In genomic region chr5:124604296-124604695, GRCm38 (mm10) we compare ENCODE assay signal across 31 mouse cellular contexts. TPM values are rescaled to one million over a fixed set of nuclear protein-coding genes. Genes with fewer than 3 reads are reported as not detected.
DNase-seq lines count a peak whose midpoint lies in the region; ATAC-seq and TF ChIP-seq lines count a peak whose summit lies in the region.
"Had no signal": no experiment of that assay in that cellular context is flagged by ENCODE, and none has a peak within 500 bp of the region (broad histone marks: within the 10 kb centered on the region; RNA-seq: fewer than 3 reads in every experiment).

No protein-coding gene starts in this region.

- no peak for TF ChIP-seq CTCF in heart, postnatal 0 days (IDR thresholded peaks at IDR 0.05; ENCODE audit: low read depth)
- TF ChIP-seq CTCF in liver, postnatal 0 days (IDR thresholded peaks at IDR 0.05; ENCODE audit: low read depth), result no peak

- H3K9ac ChIP-seq in heart, postnatal 0 days (replicated peaks; ENCODE audit: low read depth, low read length), result no peak overlapping the region
- no peak overlapping the region for H3K9ac ChIP-seq in liver, embryonic 15.5 days
- H3K9ac ChIP-seq in liver, embryonic 12.5 days, result no peak overlapping the region
- no peak overlapping the region for H3K9ac ChIP-seq in liver, postnatal 0 days (replicated peaks)
- H3K9ac ChIP-seq: heart, embryonic 12.5 days; hindbrain, embryonic 14.5 days; midbrain, embryonic 13.5 days; neural tube, embryonic 15.5 days had no signal

- H3K27me3 ChIP-seq in heart, postnatal 0 days (ENCODE audit: control insufficient read depth, insufficient read depth, low read length), result no peaks in the 10 kb centered on the region
- H3K27me3 ChIP-seq in liver, embryonic 15.5 days, result 0 out of 2 replicates have a peak, but pooled peaks cover 4% of the 10 kb centered on the region
- no peaks in the 10 kb centered on the region for H3K27me3 ChIP-seq in liver, embryonic 12.5 days (replicated peaks)
- H3K27me3 ChIP-seq in liver, postnatal 0 days (ENCODE audit: insufficient read depth, low read length), result no peaks in the 10 kb centered on the region
- H3K27me3 ChIP-seq: heart, embryonic 12.5 days; midbrain, embryonic 13.5 days; neural tube, embryonic 15.5 days had no signal

- intact Hi-C loops in heart, postnatal 36 days (cut with DNase I), result no loop called here

- H3K4me2 ChIP-seq in heart, postnatal 0 days (ENCODE audit: low read depth, low read length), result no peak overlapping the region
- no peak overlapping the region for H3K4me2 ChIP-seq in liver, embryonic 15.5 days
- H3K4me2 ChIP-seq in liver, embryonic 12.5 days, result no peak overlapping the region
- no peak overlapping the region for H3K4me2 ChIP-seq in liver, postnatal 0 days (ENCODE audit: low read depth, low read length)
- H3K4me2 ChIP-seq: heart, embryonic 12.5 days; hindbrain, embryonic 14.5 days; midbrain, embryonic 13.5 days; neural tube, embryonic 15.5 days had no signal

- H3K9me3 ChIP-seq in heart, postnatal 0 days (replicated peaks; ENCODE audit: control insufficient read depth, low read length), result no peaks in the 10 kb centered on the region
- H3K9me3 ChIP-seq in liver, embryonic 15.5 days (replicated peaks), result no peaks in the 10 kb centered on the region
- H3K9me3 ChIP-seq in liver, embryonic 12.5 days (replicated peaks), result no peaks in the 10 kb centered on the region
- H3K9me3 ChIP-seq in liver, postnatal 0 days (ENCODE audit: low read length), result no peaks in the 10 kb centered on the region
- H3K9me3 ChIP-seq: heart, embryonic 12.5 days; midbrain, embryonic 13.5 days; neural tube, embryonic 15.5 days had no signal

- ATAC-seq in heart, postnatal 0 days (ENCODE audit: insufficient read depth, low read depth), result peak; percentile 36; the same call in 1 of the 2 replicates
- ATAC-seq in liver, embryonic 15.5 days (ENCODE audit: insufficient read depth), result no peak
- ATAC-seq in liver, embryonic 12.5 days, result no peak
- peak; percentile 55 for ATAC-seq in liver, postnatal 0 days
- ATAC-seq: forebrain, embryonic 16.5 days; inflammation-experienced regulatory T-cells, adult 6 months; midbrain, embryonic 13.5 days had no signal

- H3K27ac ChIP-seq in heart, postnatal 0 days (ENCODE audit: low read depth), result no peak overlapping the region
- H3K27ac ChIP-seq in liver, embryonic 15.5 days (replicated peaks), result peak overlapping the region; percentile 45; the same call in 1 of the 2 replicates
- no peak overlapping the region for H3K27ac ChIP-seq in liver, embryonic 12.5 days
- H3K27ac ChIP-seq in liver, postnatal 0 days (ENCODE audit: low read depth), result no peak overlapping the region
- H3K27ac ChIP-seq: gastrocnemius, adult 2 months; hindbrain, embryonic 14.5 days; kidney, postnatal 0 days; macrophage; midbrain, embryonic 13.5 days; neural tube, embryonic 15.5 days had no signal

- H3K36me3 ChIP-seq in heart, postnatal 0 days (replicated peaks; ENCODE audit: control insufficient read depth, insufficient read depth, low read length), result no peaks in the 10 kb centered on the region
- no peaks in the 10 kb centered on the region for H3K36me3 ChIP-seq in liver, embryonic 15.5 days (replicated peaks)
- H3K36me3 ChIP-seq in liver, embryonic 12.5 days, result no peaks in the 10 kb centered on the region
- H3K36me3 ChIP-seq in liver, postnatal 0 days (replicated peaks; ENCODE audit: insufficient read depth, low read length), result no peaks in the 10 kb centered on the region
- H3K36me3 ChIP-seq: heart, embryonic 12.5 days had no signal

- DNase-seq in heart, postnatal 0 days (ENCODE audit: low spot score), result no peak
- no peak for DNase-seq in heart, postnatal 36 days
- peak; percentile 12 for DNase-seq in NIH3T3 (ENCODE audit: low read depth)
- no peak for DNase-seq in liver, postnatal 0 days
- DNase-seq in cerebellum, postnatal 14 days, result no peak
- DNase-seq: adrenal gland, postnatal 14 days; B cell, adult 2 months; cerebellum, adult 11-12 months; cerebellum, adult 9-11 months; gastrocnemius, adult 2 months; gastrocnemius, postnatal 36 days; kidney, adult 8-10 months; kidney, postnatal 4 days; layer of hippocampus, postnatal 36 days; left cerebral cortex, postnatal 4 days; lung, adult 2 months; lung, postnatal 10 days; retina, postnatal 1 day; right cerebral cortex, postnatal 14 days; thymus, postnatal 14 days had no signal

- 53% methylated on average over 4 of the region's 4 CpGs for WGBS in heart, postnatal 0 days
- 56% methylated on average over 4 of the region's 4 CpGs for WGBS in liver, embryonic 15.5 days (ENCODE audit: insufficient replicate concordance)
- 70% methylated on average over 4 of the region's 4 CpGs for WGBS in liver, embryonic 12.5 days (ENCODE audit: insufficient replicate concordance)
- WGBS in liver, postnatal 0 days (ENCODE audit: insufficient replicate concordance), result 66% methylated on average over 4 of the region's 4 CpGs

- H3K4me3 ChIP-seq in heart, postnatal 0 days (ENCODE audit: low read depth, low read length), result no peak overlapping the region
- no peak overlapping the region for H3K4me3 ChIP-seq in liver, embryonic 15.5 days (replicated peaks)
- H3K4me3 ChIP-seq in liver, embryonic 12.5 days, result no peak overlapping the region
- H3K4me3 ChIP-seq in liver, postnatal 0 days (ENCODE audit: low read depth, low read length), result no peak overlapping the region
- H3K4me3 ChIP-seq: erythroblast, embryonic 14.5 days; gastrocnemius, adult 2 months; heart, embryonic 12.5 days; midbrain, embryonic 13.5 days; neural tube, embryonic 15.5 days had no signal

- 0 out of 2 replicates have a peak, but pooled peaks cover under 1% of the 10 kb centered on the region for H3K4me1 ChIP-seq in heart, postnatal 0 days (ENCODE audit: control insufficient read depth, insufficient read depth)
- 0 out of 2 replicates have a peak, but pooled peaks cover 4% of the 10 kb centered on the region for H3K4me1 ChIP-seq in liver, embryonic 15.5 days (replicated peaks)
- peaks cover 5% of the 10 kb centered on the region; the same call in 1 of the 2 replicates for H3K4me1 ChIP-seq in liver, embryonic 12.5 days
- 0 out of 2 replicates have a peak, but pooled peaks cover 4% of the 10 kb centered on the region for H3K4me1 ChIP-seq in liver, postnatal 0 days (ENCODE audit: insufficient read depth)

- TF ChIP-seq EP300 in heart, postnatal 0 days (IDR thresholded peaks at IDR 0.05; ENCODE audit: low read depth), result no peak
- no peak for TF ChIP-seq EP300 in liver, postnatal 0 days (IDR thresholded peaks at IDR 0.05; ENCODE audit: low read depth)

RNA-seq across cellular contexts. Expression of gene Atp6v0a2, which starts 24.1 kb away (rescaled TPM):
- total RNA-seq in heart, postnatal 0 days (2014; rRNA removed; ENCODE audit: low replicate concordance), result 20.4 and 30.1 TPM in 2 replicates
- 22.4 and 27.0 TPM in 2 replicates for polyA plus RNA-seq in heart, postnatal 0 days (2015; fragmentation: Nextera tagmentation; extraction: Ambion mirVana)
- 10 to 100 TPM; 42.1 to 58.2 TPM for total RNA-seq in heart, postnatal 36 days (2021)
- 13.1 and 14.3 TPM in 2 replicates for polyA plus RNA-seq in liver, embryonic 15.5 days (2015; fragmentation: Nextera tagmentation; extraction: Ambion mirVana)
- 21.2 and 25.5 TPM in 2 replicates for polyA plus RNA-seq in liver, embryonic 12.5 days (2016; fragmentation: Nextera tagmentation; extraction: Ambion mirVana)
- 9.6 and 12.4 TPM in 2 replicates for polyA plus RNA-seq in liver, postnatal 0 days (2015; fragmentation: Nextera tagmentation; extraction: Ambion mirVana)

RNA-seq across cellular contexts. Expression of gene Gtf2h3, which starts 25.4 kb away (rescaled TPM):
- total RNA-seq in heart, postnatal 0 days (2014; rRNA removed; ENCODE audit: low replicate concordance), result 18.9 and 49.7 TPM in 2 replicates
- 21.1 and 22.3 TPM in 2 replicates for polyA plus RNA-seq in heart, postnatal 0 days (2015; fragmentation: Nextera tagmentation; extraction: Ambion mirVana)
- 10 to 100 TPM; 18.0 to 19.5 TPM for total RNA-seq in heart, postnatal 36 days (2021)
- polyA plus RNA-seq in liver, embryonic 15.5 days (2015; fragmentation: Nextera tagmentation; extraction: Ambion mirVana), result 19.4 and 20.0 TPM in 2 replicates
- 42.1 and 43.3 TPM in 2 replicates for polyA plus RNA-seq in liver, embryonic 12.5 days (2016; fragmentation: Nextera tagmentation; extraction: Ambion mirVana)
- 13.2 and 14.7 TPM in 2 replicates for polyA plus RNA-seq in liver, postnatal 0 days (2015; fragmentation: Nextera tagmentation; extraction: Ambion mirVana)

RNA-seq across cellular contexts. Expression of gene Eif2b1, which starts 25.4 kb away (rescaled TPM):
- 23.7 and 58.6 TPM in 2 replicates for total RNA-seq in heart, postnatal 0 days (2014; rRNA removed; ENCODE audit: low replicate concordance)
- 49.5 and 51.5 TPM in 2 replicates for polyA plus RNA-seq in heart, postnatal 0 days (2015; fragmentation: Nextera tagmentation; extraction: Ambion mirVana)
- 10 to 100 TPM; 26.6 to 33.0 TPM for total RNA-seq in heart, postnatal 36 days (2021)
- 39.0 and 41.5 TPM in 2 replicates for polyA plus RNA-seq in liver, embryonic 15.5 days (2015; fragmentation: Nextera tagmentation; extraction: Ambion mirVana)
- polyA plus RNA-seq in liver, embryonic 12.5 days (2016; fragmentation: Nextera tagmentation; extraction: Ambion mirVana), result 74.6 and 80.1 TPM in 2 replicates
- polyA plus RNA-seq in liver, postnatal 0 days (2015; fragmentation: Nextera tagmentation; extraction: Ambion mirVana), result 26.3 and 30.7 TPM in 2 replicates

RNA-seq across cellular contexts. Expression of gene Ddx55, which starts 51.6 kb away (rescaled TPM):
- total RNA-seq in heart, postnatal 0 days (2014; rRNA removed; ENCODE audit: low replicate concordance), result 1.1 and 5.2 TPM in 2 replicates
- 4.9 and 5.9 TPM in 2 replicates for polyA plus RNA-seq in heart, postnatal 0 days (2015; fragmentation: Nextera tagmentation; extraction: Ambion mirVana)
- 1 to 10 TPM; 4.0 to 6.1 TPM for total RNA-seq in heart, postnatal 36 days (2021)
- polyA plus RNA-seq in liver, embryonic 15.5 days (2015; fragmentation: Nextera tagmentation; extraction: Ambion mirVana), result 5.1 and 5.8 TPM in 2 replicates
- 11.9 and 12.4 TPM in 2 replicates for polyA plus RNA-seq in liver, embryonic 12.5 days (2016; fragmentation: Nextera tagmentation; extraction: Ambion mirVana)
- polyA plus RNA-seq in liver, postnatal 0 days (2015; fragmentation: Nextera tagmentation; extraction: Ambion mirVana), result 3.6 and 3.7 TPM in 2 replicates

Comparison
In these comparisons a context has a peak if more than half of its experiments do, and no peak if none do; other contexts are left out.
1. ATAC-seq: peak in heart, postnatal 0 days (single experiment) and liver, postnatal 0 days (single experiment); none in liver, embryonic 15.5 days (single experiment) and liver, embryonic 12.5 days (single experiment).